ENCODE assay signal across 22 mouse cellular contexts in the genomic region with DNA sequence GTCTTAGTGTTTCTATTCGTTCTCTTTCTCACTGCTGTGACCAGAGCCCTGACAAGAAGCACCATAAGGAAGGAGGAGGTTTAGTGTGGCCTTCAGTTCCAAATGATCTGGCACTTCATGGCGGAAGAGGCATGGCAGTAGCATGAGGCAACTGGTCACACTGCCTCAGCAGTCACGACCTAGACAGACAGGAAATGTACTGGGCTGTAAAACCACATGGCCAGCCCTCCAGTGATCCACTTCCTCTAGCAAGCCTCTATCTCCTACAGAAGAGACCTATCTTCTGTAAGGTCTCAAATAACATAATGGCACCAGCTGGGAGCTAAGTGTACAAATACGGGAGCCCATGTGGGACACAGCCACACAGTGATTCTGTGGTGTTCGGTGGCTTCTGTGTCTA. TPM values are rescaled to one million over a fixed set of nuclear protein-coding genes. Genes with fewer than 3 reads are reported as not detected.
DNase-seq lines count a peak whose midpoint lies in the region; ATAC-seq and TF ChIP-seq lines count a peak whose summit lies in the region.
"Had no signal": no experiment of that assay in that cellular context is flagged by ENCODE, and none has a peak within 500 bp of the region (broad histone marks: within the 10 kb centered on the region; RNA-seq: fewer than 3 reads in every experiment).

No protein-coding gene starts in this region.

- no peaks in the 10 kb centered on the region for H3K9me3 ChIP-seq in MEL (replicated peaks; ENCODE audit: insufficient read depth, low read length)
- no peaks in the 10 kb centered on the region for H3K9me3 ChIP-seq in heart, embryonic 11.5 days (replicated peaks; ENCODE audit: control insufficient read depth, low read length)
- no peaks in the 10 kb centered on the region for H3K9me3 ChIP-seq in intestine, embryonic 16.5 days (ENCODE audit: control insufficient read depth, low read length)
- H3K9me3 ChIP-seq: intestine, embryonic 15.5 days; limb, embryonic 12.5 days had no signal

- peaks cover 19% of the 10 kb centered on the region for H3K4me1 ChIP-seq in spleen, adult 2 months (ENCODE audit: control insufficient read depth, insufficient read depth, insufficient read length)
- H3K4me1 ChIP-seq in MEL (ENCODE audit: control insufficient read depth in 1 of 2, insufficient read depth in 2 of 2, low read length in 2 of 2): peaks cover 3 to 11% of the 10 kb centered on the region in 2 experiments; a peak in 3 of 4 replicates
- no peaks in the 10 kb centered on the region for H3K4me1 ChIP-seq in heart, embryonic 11.5 days (ENCODE audit: control insufficient read depth, insufficient read depth, low read length)
- no peaks in the 10 kb centered on the region for H3K4me1 ChIP-seq in intestine, embryonic 16.5 days (ENCODE audit: control insufficient read depth, insufficient read depth, low read length)
- H3K4me1 ChIP-seq: intestine, embryonic 15.5 days; limb, embryonic 12.5 days had no signal

- TF ChIP-seq EP300 in MEL (IDR thresholded peaks at IDR 0.05; ENCODE audit: low read depth in 1 of 2, low read length in 2 of 2): 0 out of 4 replicates have a peak, but pooled peaks of 1 of the 2 experiments have one; percentile 13

- no peaks in the 10 kb centered on the region for H3K79me2 ChIP-seq in MEL (ENCODE audit: control insufficient read depth, insufficient read depth, low read length, poor library complexity)
- no peaks in the 10 kb centered on the region for H3K79me2 ChIP-seq in macrophage (ENCODE audit: inconsistent target)

- no peak overlapping the region for H3K4me3 ChIP-seq in spleen, adult 2 months (ENCODE audit: extremely low read depth, insufficient read depth, insufficient read length)
- no peak overlapping the region for H3K4me3 ChIP-seq in MEL (ENCODE audit: control insufficient read depth in 1 of 2, insufficient read depth in 1 of 2, low read depth in 2 of 2, low read length in 2 of 2)
- no peak overlapping the region for H3K4me3 ChIP-seq in macrophage (ENCODE audit: inconsistent target)
- H3K4me3 ChIP-seq in heart, embryonic 11.5 days (ENCODE audit: low read depth, low read length): no peak overlapping the region
- H3K4me3 ChIP-seq in intestine, embryonic 16.5 days (ENCODE audit: low read length): no peak overlapping the region
- H3K4me3 ChIP-seq: intestine, embryonic 15.5 days; limb, embryonic 12.5 days; myocyte had no signal

- peaks cover 2% of the 10 kb centered on the region; the same call in 1 of the 2 replicates for H3K27me3 ChIP-seq in spleen, adult 2 months (ENCODE audit: control insufficient read depth, insufficient read depth, low read length)
- H3K27me3 ChIP-seq in MEL (ENCODE audit: control insufficient read depth in 1 of 2, insufficient read depth in 2 of 2, low read length in 2 of 2): no peaks in the 10 kb centered on the region
- H3K27me3 ChIP-seq in heart, embryonic 11.5 days (ENCODE audit: control insufficient read depth, insufficient read depth, low read length): peaks cover 16% of the 10 kb centered on the region
- peaks cover 5% of the 10 kb centered on the region; the same call in 1 of the 2 replicates for H3K27me3 ChIP-seq in intestine, embryonic 16.5 days (replicated peaks; ENCODE audit: control insufficient read depth, insufficient read depth, low read length)

- TF ChIP-seq RAD21 in MEL (IDR thresholded peaks at IDR 0.05; ENCODE audit: low read depth, low read length): no peak

- no peak for TF ChIP-seq POLR2A in spleen, adult 2 months (IDR thresholded peaks at IDR 0.05; ENCODE audit: low read depth, low read length)
- no peak for TF ChIP-seq POLR2A in MEL (IDR thresholded peaks at IDR 0.05; ENCODE audit: control insufficient read depth in 1 of 2, insufficient read depth in 1 of 2, low read depth in 1 of 2, low read length in 2 of 2, poor library complexity in 1 of 2)

- no peak overlapping the region for H3K27ac ChIP-seq in spleen, adult 2 months (ENCODE audit: insufficient read depth, low read length)
- no peak overlapping the region for H3K27ac ChIP-seq in MEL (ENCODE audit: control insufficient read depth, low read depth, low read length)
- H3K27ac ChIP-seq in macrophage: peak overlapping the region; percentile 41
- H3K27ac ChIP-seq in heart, embryonic 11.5 days (ENCODE audit: low read depth, low read length): no peak overlapping the region
- H3K27ac ChIP-seq in intestine, embryonic 16.5 days (ENCODE audit: low read length): no peak overlapping the region
- H3K27ac ChIP-seq: hindbrain, embryonic 14.5 days; intestine, embryonic 15.5 days; limb, embryonic 12.5 days had no signal

- H3K9ac ChIP-seq in MEL (ENCODE audit: control insufficient read depth, low read depth, low read length, poor library complexity, severe bottlenecking): no peak overlapping the region
- no peak overlapping the region for H3K9ac ChIP-seq in heart, embryonic 11.5 days (ENCODE audit: low read depth, low read length)
- no peak overlapping the region for H3K9ac ChIP-seq in intestine, embryonic 16.5 days (ENCODE audit: low read depth, low read length)
- H3K9ac ChIP-seq: hindbrain, embryonic 14.5 days; intestine, embryonic 15.5 days; limb, embryonic 12.5 days had no signal

- no peaks in the 10 kb centered on the region for H3K36me3 ChIP-seq in spleen, adult 2 months (ENCODE audit: control insufficient read depth, insufficient read depth, low read length)
- H3K36me3 ChIP-seq in MEL (ENCODE audit: control insufficient read depth in 1 of 2, insufficient read depth in 2 of 2, low read length in 2 of 2): peaks cover 0 to 6% of the 10 kb centered on the region in 2 experiments; a peak in 2 of 4 replicates
- H3K36me3 ChIP-seq in macrophage (ENCODE audit: inconsistent target): no peaks in the 10 kb centered on the region
- no peaks in the 10 kb centered on the region for H3K36me3 ChIP-seq in heart, embryonic 11.5 days (ENCODE audit: control insufficient read depth, insufficient read depth, low read length)
- no peaks in the 10 kb centered on the region for H3K36me3 ChIP-seq in intestine, embryonic 16.5 days (ENCODE audit: control insufficient read depth, insufficient read depth, low read length)
- H3K36me3 ChIP-seq: intestine, embryonic 15.5 days; limb, embryonic 12.5 days had no signal

- peak; percentile 28 to 54 for DNase-seq in spleen, adult 2 months (ENCODE audit: low read depth in 1 of 2, low spot score in 2 of 2)
- no peak for DNase-seq in spleen, postnatal 4 days (ENCODE audit: low spot score in 2 of 2)
- DNase-seq in MEL (ENCODE audit: low read depth, low spot score): peak; percentile 62
- DNase-seq: adrenal gland, postnatal 25 days; cerebellum, adult 2 months; cerebellum, postnatal 36 days; gastrocnemius, postnatal 10 days; lung, adult 2 months; midbrain, embryonic 14.5 days; retina, postnatal 1 day; right cerebral cortex, postnatal 4 days; thymus, postnatal 4 days had no signal

- 51% methylated on average over 5 of the region's 5 CpGs for WGBS in spleen, adult 2 months
- 51% methylated on average over 5 of the region's 5 CpGs for WGBS in macrophage (ENCODE audit: missing documents)
- WGBS in heart, embryonic 11.5 days (ENCODE audit: insufficient replicate concordance): 65% methylated on average over 5 of the region's 5 CpGs
- WGBS in intestine, embryonic 16.5 days: 71% methylated on average over 5 of the region's 5 CpGs

- peak; percentile 75 for ATAC-seq in neutrophil, adult 5-6 weeks (ENCODE audit: extremely low read depth, insufficient number of reproducible peaks, low FRiP score, poor library complexity, severe bottlenecking)
- ATAC-seq in heart, embryonic 11.5 days (replicated peaks; ENCODE audit: insufficient number of reproducible peaks, low FRiP score, low TSS enrichment): no peak
- no peak for ATAC-seq in intestine, embryonic 16.5 days
- ATAC-seq in frontal cortex, adult (ENCODE audit: low TSS enrichment): no peak
- ATAC-seq: intestine, embryonic 15.5 days had no signal

- TF ChIP-seq CTCF in spleen, adult 2 months (IDR thresholded peaks at IDR 0.05; ENCODE audit: extremely low read depth, insufficient read depth, insufficient read length, insufficient replicate concordance): no peak
- no peak for TF ChIP-seq CTCF in MEL (IDR thresholded peaks at IDR 0.05 in 2 of 3, conservative IDR thresholded peaks at IDR 0.05 in 1 of 3; ENCODE audit: control insufficient read depth in 1 of 3, insufficient read depth in 1 of 3, low read depth in 2 of 3, low read length in 3 of 3, poor library complexity in 1 of 3, severe bottlenecking in 1 of 3)

- no peak overlapping the region for H3K4me2 ChIP-seq in heart, embryonic 11.5 days
- no peak overlapping the region for H3K4me2 ChIP-seq in intestine, embryonic 16.5 days (ENCODE audit: low read depth, low read length)
- H3K4me2 ChIP-seq: hindbrain, embryonic 14.5 days; intestine, embryonic 15.5 days; limb, embryonic 12.5 days had no signal

RNA-seq across cellular contexts. Expression of a gene that starts 20.0 kb away (rescaled TPM):
- polyA plus RNA-seq in spleen, adult 2 months (2012; rRNA removed): 228 and 326 TPM in 2 replicates
- total RNA-seq in MEL (2012; rRNA removed): 2.2 and 2.6 TPM in 2 replicates
- polyA plus RNA-seq in MEL (2012; ENCODE audit: insufficient read depth in 1 of 2, insufficient read length in 2 of 2, low read depth in 1 of 2, low replicate concordance in 2 of 2, missing spikeins in 1 of 2) (1 to 10 TPM in 1 of 2 experiments, not detected in 1; 3.9 TPM), macrophage (2018) (0.25 to 1.4 TPM (median 0.62 TPM) in 3 replicates)
- total RNA-seq in macrophage (2018; cell fraction: chromatin; rRNA removed): under 1 TPM in 3 of 26 experiments, not detected in 23; 0.59 to 0.91 (median 0.63) TPM
- 1 to 10 TPM in 6 of 26 experiments, under 1 TPM in 20; 0.36 to 1.5 (median 0.80) TPM for total RNA-seq in macrophage (2018; cell fraction: cytosol; rRNA removed)
- 1 to 10 TPM in 8 of 26 experiments, under 1 TPM in 9, not detected in 9; 0.58 to 1.5 (median 0.87) TPM for total RNA-seq in macrophage (2018; cell fraction: nucleus; rRNA removed)
- 119 and 138 TPM in 2 replicates for total RNA-seq in neutrophil, adult 5-6 weeks (2017)
- polyA plus RNA-seq in heart, embryonic 11.5 days (2014; fragmentation: Nextera tagmentation; extraction: Ambion mirVana): 0.34 and 1.2 TPM in 2 replicates
- polyA plus RNA-seq in intestine, embryonic 16.5 days (2015; fragmentation: Nextera tagmentation; extraction: Ambion mirVana): 0.62 and 0.95 TPM in 2 replicates
- total RNA-seq: gastrocnemius, postnatal 10 days had no signal
- polyA plus RNA-seq: heart, postnatal 0 days; midbrain, embryonic 14.5 days had no signal

RNA-seq across cellular contexts. Expression of a gene that starts 32.9 kb away (rescaled TPM):
- 4.7 and 6.4 TPM in 2 replicates for polyA plus RNA-seq in spleen, adult 2 months (2012; rRNA removed)
- 4.6 and 4.8 TPM in 2 replicates for total RNA-seq in MEL (2012; rRNA removed)
- 10 to 100 TPM in 1 of 2 experiments, not detected in 1; 14.5 TPM for polyA plus RNA-seq in MEL (2012; ENCODE audit: insufficient read depth in 1 of 2, insufficient read length in 2 of 2, low read depth in 1 of 2, low replicate concordance in 2 of 2, missing spikeins in 1 of 2)
- total RNA-seq in macrophage (2018; cell fraction: chromatin; rRNA removed): 100 to 1,000 TPM in 1 of 26 experiments, 10 to 100 TPM in 9, 1 to 10 TPM in 16; 2.6 to 133 (median 8.6) TPM
- 1 to 10 TPM in 16 of 26 experiments, under 1 TPM in 10; 0.34 to 5.4 (median 1.4) TPM for total RNA-seq in macrophage (2018; cell fraction: cytosol; rRNA removed)
- total RNA-seq in macrophage (2018; cell fraction: nucleus; rRNA removed): 10 to 100 TPM in 6 of 26 experiments, 1 to 10 TPM in 20; 1.2 to 21.1 (median 3.6) TPM
- polyA plus RNA-seq in macrophage (2018): 0.79 to 1.6 TPM (median 1.2 TPM) in 3 replicates
- total RNA-seq in neutrophil, adult 5-6 weeks (2017): 10.4 and 13.0 TPM in 2 replicates
- 0.31 and 0.70 TPM in 2 replicates for polyA plus RNA-seq in heart, embryonic 11.5 days (2014; fragmentation: Nextera tagmentation; extraction: Ambion mirVana)
- polyA plus RNA-seq in intestine, embryonic 16.5 days (2015; fragmentation: Nextera tagmentation; extraction: Ambion mirVana): 0.20 and 0.45 TPM in 2 replicates

RNA-seq across cellular contexts. Expression of a gene that starts 40.5 kb away (rescaled TPM):
- 76.9 and 99.7 TPM in 2 replicates for polyA plus RNA-seq in spleen, adult 2 months (2012; rRNA removed)
- total RNA-seq in MEL (2012; rRNA removed): 37.2 and 37.6 TPM in 2 replicates
- 10 to 100 TPM in 1 of 2 experiments, not detected in 1; 63.4 TPM for polyA plus RNA-seq in MEL (2012; ENCODE audit: insufficient read depth in 1 of 2, insufficient read length in 2 of 2, low read depth in 1 of 2, low replicate concordance in 2 of 2, missing spikeins in 1 of 2)
- 100 to 1,000 TPM in 1 of 26 experiments, 10 to 100 TPM in 25; 23.5 to 101 (median 45.8) TPM for total RNA-seq in macrophage (2018; cell fraction: chromatin; rRNA removed)
- 10 to 100 TPM; 14.5 to 38.3 (median 25.9) TPM for total RNA-seq in macrophage (2018; cell fraction: cytosol; rRNA removed)
- total RNA-seq in macrophage (2018; cell fraction: nucleus; rRNA removed): 10 to 100 TPM; 18.8 to 62.7 (median 32.1) TPM
- 15.5 to 33.4 TPM (median 20.0 TPM) in 3 replicates for polyA plus RNA-seq in macrophage (2018)
- total RNA-seq in neutrophil, adult 5-6 weeks (2017): 65.3 and 70.2 TPM in 2 replicates
- 13.8 and 14.6 TPM in 2 replicates for polyA plus RNA-seq in heart, embryonic 11.5 days (2014; fragmentation: Nextera tagmentation; extraction: Ambion mirVana)
- 37.6 and 38.4 TPM in 2 replicates for polyA plus RNA-seq in intestine, embryonic 16.5 days (2015; fragmentation: Nextera tagmentation; extraction: Ambion mirVana)

RNA-seq across cellular contexts. Expression of a gene that starts 40.6 kb away (rescaled TPM):
- polyA plus RNA-seq in spleen, adult 2 months (2012; rRNA removed): 86.8 and 99.4 TPM in 2 replicates
- total RNA-seq in MEL (2012; rRNA removed): 125 and 152 TPM in 2 replicates
- polyA plus RNA-seq in MEL (2012; ENCODE audit: insufficient read depth in 1 of 2, insufficient read length in 2 of 2, low read depth in 1 of 2, low replicate concordance in 2 of 2, missing spikeins in 1 of 2) (100 to 1,000 TPM in 1 of 2 experiments, not detected in 1; 150 TPM), macrophage (2018) (67.7 to 120 TPM (median 117 TPM) in 3 replicates)
- 100 to 1,000 TPM in 3 of 26 experiments, 10 to 100 TPM in 23; 49.7 to 112 (median 78.2) TPM for total RNA-seq in macrophage (2018; cell fraction: chromatin; rRNA removed)
- total RNA-seq in macrophage (2018; cell fraction: cytosol; rRNA removed): 100 to 1,000 TPM in 18 of 26 experiments, 10 to 100 TPM in 8; 68.6 to 145 (median 112) TPM
- 100 to 1,000 TPM in 23 of 26 experiments, 10 to 100 TPM in 3; 68.0 to 195 (median 139) TPM for total RNA-seq in macrophage (2018; cell fraction: nucleus; rRNA removed)
- 65.5 and 69.1 TPM in 2 replicates for total RNA-seq in neutrophil, adult 5-6 weeks (2017)
- polyA plus RNA-seq in heart, embryonic 11.5 days (2014; fragmentation: Nextera tagmentation; extraction: Ambion mirVana): 61.4 and 67.2 TPM in 2 replicates
- polyA plus RNA-seq in intestine, embryonic 16.5 days (2015; fragmentation: Nextera tagmentation; extraction: Ambion mirVana): 171 and 176 TPM in 2 replicates

RNA-seq across cellular contexts. Expression of a gene that starts 44.2 kb away (rescaled TPM):
- polyA plus RNA-seq in spleen, adult 2 months (2012; rRNA removed): 122 and 202 TPM in 2 replicates
- total RNA-seq in MEL (2012; rRNA removed): 19.6 and 24.1 TPM in 2 replicates
- polyA plus RNA-seq in MEL (2012; ENCODE audit: insufficient read depth in 1 of 2, insufficient read length in 2 of 2, low read depth in 1 of 2, low replicate concordance in 2 of 2, missing spikeins in 1 of 2) (10 to 100 TPM in 1 of 2 experiments, not detected in 1; 34.4 TPM), macrophage (2018) (28.2 to 38.3 TPM (median 35.6 TPM) in 3 replicates)
- total RNA-seq in macrophage (2018; cell fraction: chromatin; rRNA removed): 100 to 1,000 TPM in 1 of 26 experiments, 10 to 100 TPM in 25; 15.1 to 108 (median 44.2) TPM
- 10 to 100 TPM; 14.0 to 39.8 (median 25.1) TPM for total RNA-seq in macrophage (2018; cell fraction: cytosol; rRNA removed)
- 100 to 1,000 TPM in 1 of 26 experiments, 10 to 100 TPM in 25; 13.8 to 109 (median 44.0) TPM for total RNA-seq in macrophage (2018; cell fraction: nucleus; rRNA removed)
- total RNA-seq in neutrophil, adult 5-6 weeks (2017): 89.7 and 114 TPM in 2 replicates
- 29.4 and 35.5 TPM in 2 replicates for polyA plus RNA-seq in heart, embryonic 11.5 days (2014; fragmentation: Nextera tagmentation; extraction: Ambion mirVana)
- 66.0 and 66.7 TPM in 2 replicates for polyA plus RNA-seq in intestine, embryonic 16.5 days (2015; fragmentation: Nextera tagmentation; extraction: Ambion mirVana)

Comparison
In these comparisons a context has a peak if more than half of its experiments do, and no peak if none do; other contexts are left out.
1. DNase-seq: peak in spleen, adult 2 months (2 of 2) and MEL (single experiment); none in spleen, postnatal 4 days (0 of 2).
2. RNA of a gene that starts 20.0 kb away (polyA plus RNA-seq): 228 to 326 TPM in spleen, adult 2 months; 3.9 TPM in MEL, 0.25 to 1.4 TPM in macrophage, 0.62 to 0.95 TPM in intestine, embryonic 16.5 days and 0.34 to 1.2 TPM in heart, embryonic 11.5 days; every median in the first group is over 10 times any median in the second.